Mouse (Mus musculus) CD4-positive helper T cell, adult 2 months (primary cell): Measurements from ENCODE around the gene Rnf220.
A peak's percentile ranks its signal among the peaks of the same experiment; 100 is the strongest.

Experiments used
- DNase-seq: peaks from one replicate; pipeline ENCODE4 v3.0.0-alpha.2; 2012; ENCODE audit warnings: low read depth, missing footprints, low spot score

Gene Rnf220

DNA sequence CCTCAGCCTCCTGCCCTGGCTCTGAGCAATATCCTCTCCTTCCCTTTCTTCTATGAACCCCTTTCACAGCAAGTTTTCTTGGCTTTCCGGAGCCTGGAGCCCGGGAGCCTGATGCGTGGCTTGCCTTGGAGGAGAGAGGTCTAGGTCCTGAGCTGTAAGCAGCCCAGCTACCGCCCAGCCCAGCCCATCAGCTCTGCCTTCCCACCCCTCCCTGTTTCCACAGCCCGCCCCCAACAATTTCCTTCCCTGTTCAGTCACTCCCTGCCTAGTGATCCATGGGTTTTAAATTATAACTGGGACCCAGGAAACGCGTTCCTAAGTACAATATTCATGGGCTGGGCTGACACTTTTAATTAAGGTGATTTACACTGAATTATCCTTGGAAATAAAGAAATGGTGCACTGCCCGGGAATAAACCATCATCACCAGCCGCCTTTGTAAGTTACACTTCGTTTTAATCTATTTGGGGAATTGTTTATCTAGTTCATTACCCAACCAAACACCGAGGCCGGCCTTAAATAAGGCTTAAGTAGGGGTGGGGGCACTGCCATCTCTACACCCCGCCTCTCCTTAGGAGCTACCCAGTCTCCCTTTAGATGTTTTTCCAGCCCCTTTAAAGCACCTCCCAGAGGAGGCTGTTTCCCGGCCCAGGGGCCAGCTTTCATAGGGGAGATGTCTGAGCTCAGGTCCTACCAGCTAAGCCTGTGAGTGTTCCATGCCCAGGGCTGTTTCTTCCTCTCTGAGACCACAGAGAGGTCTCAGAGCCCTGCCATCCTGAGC, 194.6 kb downstream of the Rnf220 start:
- DNase-seq, result no peak

DNA sequence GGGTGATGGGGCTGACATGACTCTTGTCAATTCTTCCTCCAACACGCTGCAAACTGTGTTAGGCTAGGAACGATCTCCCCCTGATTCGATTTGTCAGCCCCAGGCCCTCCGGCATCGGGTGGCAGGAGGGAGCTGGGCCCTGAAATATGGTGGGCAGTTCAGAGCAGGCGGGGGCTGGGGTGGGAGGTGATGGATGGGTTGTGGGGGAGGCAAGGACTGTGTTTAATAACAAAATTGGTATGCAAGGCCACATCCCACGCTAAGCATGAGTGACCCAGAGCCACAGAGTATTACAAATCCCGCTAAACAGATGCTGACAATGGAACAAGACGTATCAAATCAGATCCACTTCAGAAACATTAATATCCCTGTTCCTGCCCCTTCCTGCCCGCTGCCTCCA, 196.9 kb downstream of the Rnf220 start:
- DNase-seq, result no peak

- no peak for DNase-seq
Observed at GRCm38 (mm10) chr4:117297819-117298218, 199.0 kb downstream of the Rnf220 start.

- no peak for DNase-seq
Observed at GRCm38 (mm10) chr4:117296849-117297593, 199.8 kb downstream of the Rnf220 start.

DNA sequence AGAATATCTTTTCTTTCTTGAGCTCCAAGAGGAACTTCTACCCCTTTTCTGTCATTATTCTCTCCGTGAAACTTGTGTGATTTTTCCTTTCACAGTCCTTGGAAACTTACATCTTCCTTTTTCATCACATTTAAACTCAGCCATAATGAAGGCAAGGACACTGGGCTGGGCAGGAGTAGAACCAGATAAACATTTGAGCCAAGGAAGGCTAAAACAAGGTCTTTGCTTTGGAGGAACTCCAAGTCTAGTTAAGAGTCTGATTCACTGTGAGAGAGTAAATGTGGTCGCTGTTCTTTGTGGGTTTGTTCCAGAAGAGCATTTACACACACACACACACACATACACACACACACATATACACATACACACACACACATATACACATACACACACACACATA, 205.2 kb downstream of the Rnf220 start:
- no peak for DNase-seq

DNA sequence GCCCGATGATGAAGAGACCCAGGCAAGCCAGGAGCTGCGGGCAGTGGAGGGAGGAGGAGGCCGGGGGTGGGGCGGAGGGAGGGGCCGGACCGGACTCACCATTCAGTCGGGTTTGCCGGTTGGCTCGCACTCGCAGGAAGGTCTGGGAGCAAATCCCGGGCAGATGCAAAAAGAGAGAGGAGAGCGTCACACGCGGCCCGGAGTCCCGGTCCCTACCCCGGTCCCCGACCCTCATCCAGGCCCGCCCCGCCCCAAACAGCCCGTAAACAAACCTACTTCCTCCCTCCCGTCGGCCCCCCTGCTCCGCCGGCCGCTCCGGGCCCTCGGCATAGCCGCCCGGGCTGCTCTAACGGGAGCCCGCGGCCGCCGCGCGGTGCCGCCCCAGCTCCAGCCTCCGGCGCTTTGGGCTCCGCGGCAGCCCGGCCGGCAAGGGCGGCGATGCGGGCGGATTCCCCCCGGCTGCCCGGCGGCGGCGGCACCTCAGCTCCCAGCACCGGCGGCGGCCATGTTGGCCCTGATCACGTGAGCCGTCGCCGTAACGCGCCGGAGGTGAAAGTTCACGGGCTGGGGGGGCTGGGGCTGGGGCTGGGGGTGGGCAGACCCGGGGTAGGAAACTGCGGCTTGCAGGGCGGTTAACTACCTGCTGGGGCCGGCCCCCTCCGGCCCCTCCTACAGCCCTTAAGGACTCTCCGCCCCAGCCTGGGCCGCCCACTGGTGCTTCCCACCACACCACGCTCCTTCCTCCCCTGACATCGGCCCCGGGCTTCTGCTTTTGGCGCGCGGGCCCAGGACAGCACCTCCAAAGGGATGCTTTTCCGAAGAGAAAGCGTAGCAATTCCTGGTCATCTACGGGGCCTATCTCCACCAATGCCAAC, 207.7 kb downstream of the Rnf220 start:
- peak; percentile 85 for DNase-seq

GRCm38 (mm10) chr4:117288277-117288926, 208.4 kb downstream of the Rnf220 start:
- no peak for DNase-seq

DNA sequence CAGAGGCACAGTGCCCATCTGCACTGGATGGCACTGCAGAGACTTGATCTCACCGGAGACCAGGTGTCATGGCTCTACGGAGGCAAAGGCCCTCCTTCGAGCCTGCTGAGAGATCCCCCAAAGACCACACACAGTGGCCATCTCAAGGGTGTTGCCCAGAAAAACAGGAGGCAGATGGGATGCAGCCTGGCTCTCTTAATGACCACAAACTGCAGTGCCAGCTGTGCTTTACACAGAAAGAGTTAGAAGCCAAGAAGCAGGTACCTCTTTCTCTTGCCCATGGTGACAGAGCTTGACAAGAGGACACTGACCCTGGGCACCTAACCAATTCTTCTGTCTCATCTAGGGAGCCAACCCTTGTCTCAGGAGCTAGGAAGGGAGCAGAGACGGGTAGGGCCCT, 212.5 kb downstream of the Rnf220 start:
- no peak for DNase-seq

DNA sequence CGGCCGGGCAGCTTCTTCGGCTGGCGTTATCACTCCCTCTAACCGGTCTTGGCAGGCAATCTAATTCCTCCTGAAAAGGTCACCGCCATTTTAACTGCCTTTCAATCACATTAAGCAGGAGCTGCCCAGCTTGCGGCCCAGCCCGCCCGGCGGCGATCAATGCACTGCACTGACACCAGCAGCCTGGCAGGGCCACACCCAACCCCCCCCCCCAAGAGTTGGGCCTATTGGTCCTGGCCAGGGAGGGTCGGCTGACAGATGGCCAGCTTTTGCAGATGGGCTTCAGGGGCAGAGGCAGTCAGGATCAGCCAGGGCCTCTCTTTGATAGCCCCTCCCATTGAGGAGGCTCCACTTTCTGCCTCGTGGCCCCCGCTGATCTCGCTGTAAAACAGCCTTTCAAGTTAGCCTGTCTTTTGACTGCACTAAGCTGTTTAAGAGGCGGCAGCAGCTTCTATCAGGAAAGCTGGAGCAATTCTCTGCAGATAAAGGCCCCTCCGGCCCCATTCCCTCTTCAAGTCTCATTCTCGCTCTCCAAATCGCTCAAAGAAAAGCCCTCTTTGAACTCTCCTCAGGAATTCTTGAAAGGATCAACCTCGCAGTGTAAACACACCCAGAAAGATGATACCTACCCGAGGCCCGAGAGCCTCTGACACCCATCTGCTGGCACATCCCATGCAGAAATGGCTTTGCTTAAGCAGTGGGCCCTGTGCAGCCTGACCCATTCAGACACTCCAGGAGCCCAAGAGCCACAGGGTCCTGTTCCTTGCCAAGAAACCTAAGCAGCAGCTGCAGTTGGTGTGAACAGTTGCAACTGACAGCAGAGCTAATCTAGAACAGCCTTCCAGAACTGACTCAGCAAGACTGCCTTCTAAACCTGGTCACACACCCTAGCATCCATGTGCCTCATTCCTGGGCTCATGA, 213.3 kb downstream of the Rnf220 start:
- DNase-seq, result no peak

DNA sequence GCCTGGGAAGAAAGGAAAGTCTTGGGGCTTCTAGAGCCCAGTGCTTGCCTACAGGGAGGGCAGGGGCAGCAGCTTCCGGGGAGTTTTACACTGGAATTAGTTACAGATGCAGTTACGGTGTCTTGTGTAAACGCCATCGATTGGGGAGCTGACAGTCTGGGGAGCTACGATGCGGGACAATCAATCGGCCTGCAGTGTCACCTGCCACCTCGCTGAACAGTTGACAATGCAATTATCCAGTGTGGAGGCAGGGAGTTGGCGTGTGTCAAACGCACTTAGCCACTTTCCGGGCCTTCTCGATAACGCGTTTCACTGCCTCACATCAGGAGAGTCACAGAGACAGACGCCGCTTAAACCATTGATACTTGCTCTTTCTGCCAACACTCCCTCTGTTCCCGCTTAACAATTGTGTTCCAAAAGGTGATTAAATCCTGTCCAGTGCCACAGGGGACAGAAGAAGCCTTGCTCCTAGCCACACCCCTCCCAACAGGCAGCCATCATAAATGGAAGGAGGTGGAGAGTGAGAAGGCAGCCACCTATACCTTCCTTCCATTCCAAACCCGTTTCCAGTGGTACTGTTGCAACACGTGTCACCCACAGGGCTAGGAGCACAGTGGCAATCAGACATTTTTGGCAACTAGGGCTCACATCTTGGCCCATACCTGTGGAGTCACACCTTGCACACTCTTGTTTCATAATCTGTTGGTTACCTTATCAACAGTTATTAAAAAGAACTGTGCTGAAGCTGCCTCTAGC, 215.6 kb downstream of the Rnf220 start:
- DNase-seq, result no peak

DNA sequence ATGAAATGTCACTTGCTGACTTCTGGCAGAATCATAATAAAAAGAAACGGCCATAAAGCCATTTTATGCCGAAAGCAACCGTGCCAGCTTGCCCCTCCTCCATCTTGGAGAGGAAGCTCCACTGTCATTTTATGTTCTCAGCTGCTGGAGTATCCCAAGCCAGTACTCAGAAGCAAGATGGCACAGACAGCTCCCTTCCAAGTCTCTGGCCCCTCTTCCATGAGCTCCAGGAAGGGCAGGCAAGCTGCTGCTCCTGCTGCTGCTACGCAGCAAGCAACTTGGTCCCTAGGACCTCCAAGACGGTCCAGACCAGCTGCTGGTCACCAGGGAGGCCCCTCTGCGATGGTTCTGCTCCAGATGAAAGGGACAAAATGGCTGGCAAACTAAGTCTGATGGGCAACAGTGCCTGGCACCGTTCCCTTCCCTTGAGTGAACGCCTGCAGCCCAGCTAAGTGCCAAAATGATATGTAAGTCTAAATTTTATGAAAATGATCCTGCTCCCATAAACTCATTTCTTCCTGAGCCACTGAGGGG, 216.4 kb downstream of the Rnf220 start:
- DNase-seq, result no peak

DNA sequence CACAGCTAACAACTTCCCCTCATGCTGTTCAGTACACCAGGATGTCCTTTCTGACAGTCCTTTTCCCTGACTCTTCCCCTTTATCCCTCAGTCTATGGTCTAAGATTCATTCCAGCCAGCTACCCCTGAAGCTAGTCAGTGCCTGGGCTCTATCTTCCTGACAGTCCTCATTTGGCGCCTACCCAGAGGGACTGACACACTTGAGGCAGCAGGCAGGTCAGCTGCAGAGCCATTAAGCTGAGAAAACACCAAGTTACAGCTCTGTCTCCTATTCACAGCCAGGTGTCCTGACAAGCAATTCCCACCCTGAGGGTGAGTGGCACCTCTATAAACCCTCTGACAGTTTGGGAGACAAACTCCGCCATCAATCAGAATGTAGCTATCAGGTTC, 217.6 kb downstream of the Rnf220 start:
- no peak for DNase-seq

GRCm38 (mm10) chr4:117278381-117279252, 218.2 kb downstream of the Rnf220 start:
- no peak for DNase-seq

- no peak for DNase-seq
Observed at GRCm38 (mm10) chr4:117277687-117278086, 219.2 kb downstream of the Rnf220 start.

DNA sequence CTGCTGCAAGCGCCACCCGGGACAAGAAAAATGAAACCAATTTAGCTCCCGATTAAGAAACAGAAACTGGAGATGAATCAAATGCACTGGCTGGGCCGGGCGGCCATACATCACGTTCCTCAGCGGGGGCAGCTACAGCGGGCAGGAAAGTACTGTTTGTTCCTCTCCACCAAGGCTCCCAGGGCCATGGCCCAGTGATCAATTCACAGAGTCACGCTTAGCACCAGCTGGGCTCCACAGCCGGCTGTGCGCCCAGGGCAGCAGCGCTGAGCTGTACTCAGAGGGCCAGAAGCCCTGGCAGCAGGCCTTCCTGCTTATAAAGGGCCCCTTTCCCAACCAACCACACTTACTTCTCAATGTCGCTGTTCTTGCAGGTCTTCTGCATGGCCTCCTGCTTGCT, 219.8 kb downstream of the Rnf220 start:
- DNase-seq, result no peak

DNA sequence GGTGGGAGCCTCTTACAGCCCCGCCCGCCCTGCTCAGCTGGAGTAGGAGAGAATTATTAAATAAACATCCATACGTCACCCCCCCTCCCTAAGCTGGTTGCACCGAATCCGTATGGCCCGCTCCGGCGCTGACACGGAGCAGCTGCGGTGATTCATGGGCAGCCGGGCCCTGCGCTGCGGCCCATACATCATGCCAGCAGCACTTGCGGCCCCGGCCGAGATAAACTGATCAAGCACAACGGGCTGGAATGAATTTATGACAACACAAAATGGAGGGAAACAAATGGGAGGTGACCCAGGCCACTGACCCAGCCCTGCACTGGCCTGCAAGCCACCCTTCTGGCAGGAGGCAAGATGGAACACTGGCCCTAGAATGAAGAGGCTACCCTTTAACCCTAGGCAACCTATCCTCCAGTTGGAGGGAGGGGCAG, 220.6 kb downstream of the Rnf220 start:
- DNase-seq, result no peak

DNA sequence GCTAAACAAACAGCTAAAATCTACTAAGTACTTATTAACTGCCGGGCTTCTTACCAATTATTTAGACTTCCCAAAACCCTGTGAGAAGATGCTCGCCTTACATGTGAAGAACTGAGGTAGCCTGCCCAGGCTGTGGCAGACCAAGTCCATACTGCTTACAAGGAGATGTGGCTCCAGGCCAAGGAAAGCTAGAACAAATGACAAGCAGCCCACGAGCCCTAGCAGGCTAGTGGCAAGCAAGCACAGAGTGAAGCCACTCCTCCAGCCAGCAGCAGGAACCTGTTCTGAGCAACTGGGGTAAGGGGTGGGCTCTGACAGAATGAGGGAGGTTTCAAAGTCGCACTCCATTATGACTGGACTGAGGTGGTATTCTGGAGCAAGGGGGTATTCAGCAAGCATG, 222.1 kb downstream of the Rnf220 start:
- DNase-seq, result no peak

GRCm38 (mm10) chr4:117272459-117272858, 224.4 kb downstream of the Rnf220 start:
- DNase-seq, result no peak

DNA sequence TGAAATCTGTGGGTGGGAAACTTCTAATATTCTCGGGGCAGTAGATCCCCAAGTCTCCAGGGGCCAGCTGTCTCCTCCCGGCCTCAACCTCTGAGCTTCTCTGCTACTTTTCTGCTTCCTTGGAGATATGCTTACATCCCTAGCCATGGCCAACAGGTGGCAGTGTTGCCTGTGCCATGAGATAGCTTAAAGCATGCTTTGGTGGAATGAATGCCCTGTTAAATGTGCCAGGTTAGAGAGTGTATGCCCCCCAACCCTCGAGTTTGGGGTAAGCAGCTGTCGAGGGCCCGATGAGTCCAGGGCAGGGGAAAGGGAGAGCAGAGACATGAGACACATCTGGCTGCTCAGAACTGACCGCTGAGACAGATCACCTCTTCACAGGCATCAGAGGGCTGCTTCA, 226.6 kb downstream of the Rnf220 start:
- peak; percentile 60 for DNase-seq
